Mouse (Mus musculus): ENCODE measurements around the gene Rabggta. TPM values are rescaled to one million over a fixed set of nuclear protein-coding genes. Genes with fewer than 3 reads are reported as not detected.

The Rabggta gene
- total and polyA plus RNA-seq, 3 experiments, result 12.4 to 27.6 (median 15.2) TPM

DNA sequence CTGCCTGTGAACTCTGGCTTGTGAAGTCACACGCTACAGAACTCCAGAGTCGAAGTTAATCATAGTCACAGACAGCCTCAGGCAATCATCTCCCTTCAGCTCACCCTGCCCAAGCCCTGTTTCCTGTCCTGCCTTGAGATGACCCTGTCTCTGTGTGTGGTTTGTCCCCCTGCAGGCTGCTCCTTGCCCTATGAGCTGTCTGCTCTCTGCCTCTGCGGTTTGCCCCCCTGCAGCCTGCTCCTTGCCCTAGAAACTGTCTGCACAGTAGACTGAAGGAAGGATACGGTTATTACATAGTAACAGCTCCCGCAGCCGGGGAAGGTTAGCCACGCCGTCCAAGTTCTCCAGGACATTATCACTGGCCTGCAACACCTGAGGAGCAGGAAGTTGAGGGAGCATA, 5.2 kb downstream of the Rabggta start:
- Histone ChIP-seq H3K9me3 (replicated peaks) (no peaks in the 10 kb centered on the region), H3K4me3 (ENCODE audit: low read depth, low read length) (no peak overlapping the region), H3K27me3 (ENCODE audit: insufficient read depth, low read length) (no peaks in the 10 kb centered on the region), H3K36me3 (replicated peaks) (peaks cover 56% of the 10 kb centered on the region), H3K4me1 (ENCODE audit: insufficient read depth, low read depth, low read length) (peaks cover 67% of the 10 kb centered on the region)
- ATAC-seq (ENCODE audit: extremely low read depth, insufficient number of reproducible peaks, low FRiP score, poor library complexity, severe bottlenecking) (no peak), DNase-seq (ENCODE audit: low spot score) (no peak)
- TF ChIP-seq GATA1 (IDR thresholded peaks at IDR 0.05; ENCODE audit: borderline replicate concordance, low read length) (no peak), TAL1 (conservative IDR thresholded peaks at IDR 0.05; ENCODE audit: low read depth, low read length) (no peak), POLR2AphosphoS5 (IDR thresholded peaks at IDR 0.05; ENCODE audit: insufficient replicate concordance, low read depth, low read length) (no peak), GATA2 (IDR thresholded peaks at IDR 0.05; ENCODE audit: borderline replicate concordance, low read depth, low read length) (no peak), CTCF (IDR thresholded peaks at IDR 0.05; ENCODE audit: low read depth, low read length) (no peak)

DNA sequence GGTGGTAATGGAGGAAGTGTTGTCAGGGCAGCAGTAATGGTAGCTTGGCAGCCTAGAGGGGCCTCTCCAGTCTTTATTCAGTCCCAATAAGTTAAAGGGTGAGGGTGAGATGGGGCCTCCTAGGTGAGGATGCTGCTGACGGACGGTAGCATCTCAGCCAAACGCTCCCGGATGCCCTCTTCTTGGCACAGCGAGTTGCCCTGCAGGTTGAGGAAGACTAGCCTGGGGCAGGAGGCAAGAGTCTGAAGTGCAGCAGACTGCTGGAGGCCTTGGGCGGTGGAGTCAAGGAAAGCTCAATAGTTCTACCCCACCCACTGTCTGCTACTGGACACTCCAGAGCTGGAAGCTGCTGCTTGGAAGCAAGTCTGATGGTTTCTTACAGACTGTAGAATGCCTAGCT, 5.8 kb downstream of the Rabggta start:
- Histone ChIP-seq H3K36me3 (replicated peaks) (peaks cover 61% of the 10 kb centered on the region), H3K9me3 (replicated peaks) (no peaks in the 10 kb centered on the region), H3K4me1 (ENCODE audit: insufficient read depth, low read depth, low read length) (peaks cover 69% of the 10 kb centered on the region), H3K27me3 (ENCODE audit: insufficient read depth, low read length) (no peaks in the 10 kb centered on the region), H3K4me3 (ENCODE audit: low read depth, low read length) (no peak overlapping the region)
- ATAC-seq (ENCODE audit: extremely low read depth, insufficient number of reproducible peaks, low FRiP score, poor library complexity, severe bottlenecking), result no peak
- no peak for DNase-seq (ENCODE audit: low spot score)
- TF ChIP-seq POLR2AphosphoS5 (IDR thresholded peaks at IDR 0.05; ENCODE audit: insufficient replicate concordance, low read depth, low read length) (no peak), GATA2 (IDR thresholded peaks at IDR 0.05; ENCODE audit: borderline replicate concordance, low read depth, low read length) (no peak), CTCF (IDR thresholded peaks at IDR 0.05; ENCODE audit: low read depth, low read length) (no peak), GATA1 (IDR thresholded peaks at IDR 0.05; ENCODE audit: borderline replicate concordance, low read length) (no peak), TAL1 (conservative IDR thresholded peaks at IDR 0.05; ENCODE audit: low read depth, low read length) (no peak)

DNA sequence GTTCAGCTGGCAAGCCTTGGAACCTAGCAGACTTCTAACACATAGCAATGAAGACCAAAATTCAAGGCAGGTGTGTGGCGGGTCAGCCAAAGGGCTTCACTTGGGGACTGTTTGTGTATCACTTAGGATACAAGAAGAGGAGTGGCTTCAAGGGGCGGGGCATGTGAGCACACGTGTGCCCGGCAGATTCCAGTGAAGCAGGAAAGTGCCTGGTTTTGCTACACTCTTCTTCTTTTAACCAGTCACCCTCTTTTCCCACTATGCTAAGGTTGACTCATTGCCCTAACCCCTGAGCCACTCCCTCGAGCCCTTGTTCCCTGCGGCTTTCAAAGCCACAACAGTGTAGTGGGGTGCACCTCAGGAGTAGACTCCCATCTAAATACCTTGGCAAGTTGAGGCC, 7.2 kb downstream of the Rabggta start:
- Histone ChIP-seq H3K27me3 (ENCODE audit: insufficient read depth, low read length) (no peaks in the 10 kb centered on the region), H3K4me1 (ENCODE audit: insufficient read depth, low read depth, low read length) (peaks cover 65% of the 10 kb centered on the region), H3K9me3 (replicated peaks) (no peaks in the 10 kb centered on the region), H3K4me3 (ENCODE audit: low read depth, low read length) (no peak overlapping the region), H3K36me3 (replicated peaks) (peaks cover 57% of the 10 kb centered on the region)
- TF ChIP-seq GATA1 (IDR thresholded peaks at IDR 0.05; ENCODE audit: borderline replicate concordance, low read length), result no peak
- no peak for TF ChIP-seq TAL1 (conservative IDR thresholded peaks at IDR 0.05; ENCODE audit: low read depth, low read length)
- TF ChIP-seq CTCF (IDR thresholded peaks at IDR 0.05; ENCODE audit: low read depth, low read length), result no peak
- no peak for TF ChIP-seq POLR2AphosphoS5 (IDR thresholded peaks at IDR 0.05; ENCODE audit: insufficient replicate concordance, low read depth, low read length)
- TF ChIP-seq GATA2 (IDR thresholded peaks at IDR 0.05; ENCODE audit: borderline replicate concordance, low read depth, low read length), result no peak
- no peak; the same call in 1 of the 2 replicates for ATAC-seq (ENCODE audit: extremely low read depth, insufficient number of reproducible peaks, low FRiP score, poor library complexity, severe bottlenecking)
- DNase-seq (ENCODE audit: low spot score), result no peak

DNA sequence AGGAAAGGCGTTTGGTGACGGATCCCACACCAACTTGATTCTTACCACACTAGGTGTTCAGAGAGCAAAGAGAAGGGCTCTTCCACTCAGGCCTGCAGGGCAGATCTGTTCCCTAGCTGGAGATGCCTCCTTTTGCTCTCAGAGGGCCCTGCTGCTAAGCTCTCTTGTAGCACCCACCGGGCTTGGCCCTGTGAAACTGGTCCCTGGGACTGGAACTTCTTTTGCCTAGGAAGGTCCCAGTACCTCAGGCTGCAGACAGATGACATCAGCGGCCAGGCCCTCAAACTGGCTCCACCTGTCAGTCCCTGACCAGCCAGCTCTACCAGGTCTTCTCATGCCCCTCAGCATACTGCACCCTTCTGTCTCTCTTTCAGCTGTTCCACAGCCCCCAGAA, 8.3 kb downstream of the Rabggta start, which contains the start of gene Tgm1:
TSS of gene Tgm1 (minus strand) at position 198 of the 394 bp plus-strand sequence.
- TF ChIP-seq GATA1 (IDR thresholded peaks at IDR 0.05; ENCODE audit: borderline replicate concordance, low read length) (no peak), TAL1 (conservative IDR thresholded peaks at IDR 0.05; ENCODE audit: low read depth, low read length) (no peak), GATA2 (IDR thresholded peaks at IDR 0.05; ENCODE audit: borderline replicate concordance, low read depth, low read length) (no peak)
- H3K4me3 ChIP-seq (ENCODE audit: low read depth, low read length), result peak within 1 kb of the TSS; percentile 75
- H3K27me3 ChIP-seq (ENCODE audit: insufficient read depth, low read length), result no peaks in the 10 kb centered on the region
- ATAC-seq (ENCODE audit: extremely low read depth, insufficient number of reproducible peaks, low FRiP score, poor library complexity, severe bottlenecking) (no peak), DNase-seq (ENCODE audit: low spot score) (no peak)
- H3K36me3 ChIP-seq (replicated peaks), result peaks cover 57% of the 10 kb centered on the region
- peaks cover 72% of the 10 kb centered on the region for H3K4me1 ChIP-seq (ENCODE audit: insufficient read depth, low read depth, low read length)
- no peaks in the 10 kb centered on the region for H3K9me3 ChIP-seq (replicated peaks)

DNA sequence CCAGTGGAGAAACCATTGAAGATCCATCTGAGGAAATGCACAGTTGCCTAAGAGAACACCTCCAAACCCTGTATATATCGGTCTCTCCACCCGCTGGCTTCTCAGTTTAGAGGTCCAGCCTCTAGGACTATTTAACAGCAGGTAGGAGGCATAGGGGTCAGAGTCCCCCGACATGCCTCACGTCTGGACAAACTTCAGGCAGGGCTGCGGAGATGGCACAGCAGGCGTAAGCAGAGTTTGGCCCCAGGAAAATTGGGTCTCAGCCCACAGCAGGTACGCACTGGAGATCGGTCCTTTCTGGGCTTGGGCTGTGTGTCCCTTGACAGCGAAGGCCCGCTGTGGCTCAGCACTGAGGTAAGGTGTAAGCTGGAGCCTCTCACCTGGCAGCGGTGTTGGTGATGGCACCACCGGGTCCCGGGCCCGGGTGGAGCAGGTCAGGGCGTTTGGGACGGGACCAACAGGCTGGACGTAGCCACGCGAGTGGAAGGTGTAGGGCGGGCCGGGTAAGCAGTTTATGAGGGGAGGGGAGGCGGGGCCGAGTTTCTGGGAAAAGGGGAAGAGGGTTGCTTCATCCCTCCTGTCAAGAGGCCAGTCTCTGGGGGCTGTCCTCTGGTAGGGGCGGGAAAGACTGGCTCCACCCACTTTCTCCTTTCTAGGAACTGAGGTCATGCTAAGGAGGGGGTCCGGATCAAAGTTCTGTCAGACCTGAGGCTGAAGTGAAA, 8.9 kb downstream of the Rabggta start:
- Histone ChIP-seq H3K4me1 (ENCODE audit: insufficient read depth, low read depth, low read length) (peaks cover 76% of the 10 kb centered on the region), H3K36me3 (replicated peaks) (peaks cover 55% of the 10 kb centered on the region), H3K4me3 (ENCODE audit: low read depth, low read length) (peak overlapping the region; percentile 75), H3K27me3 (ENCODE audit: insufficient read depth, low read length) (no peaks in the 10 kb centered on the region), H3K9me3 (replicated peaks) (no peaks in the 10 kb centered on the region)
- ATAC-seq (ENCODE audit: extremely low read depth, insufficient number of reproducible peaks, low FRiP score, poor library complexity, severe bottlenecking) (peak; percentile 69), DNase-seq (ENCODE audit: low spot score) (peak; percentile 78)
- TF ChIP-seq CTCF (IDR thresholded peaks at IDR 0.05; ENCODE audit: low read depth, low read length) (no peak), GATA2 (IDR thresholded peaks at IDR 0.05; ENCODE audit: borderline replicate concordance, low read depth, low read length) (no peak), TAL1 (conservative IDR thresholded peaks at IDR 0.05; ENCODE audit: low read depth, low read length) (no peak), POLR2AphosphoS5 (IDR thresholded peaks at IDR 0.05; ENCODE audit: insufficient replicate concordance, low read depth, low read length) (no peak), GATA1 (IDR thresholded peaks at IDR 0.05; ENCODE audit: borderline replicate concordance, low read length) (no peak)

DNA sequence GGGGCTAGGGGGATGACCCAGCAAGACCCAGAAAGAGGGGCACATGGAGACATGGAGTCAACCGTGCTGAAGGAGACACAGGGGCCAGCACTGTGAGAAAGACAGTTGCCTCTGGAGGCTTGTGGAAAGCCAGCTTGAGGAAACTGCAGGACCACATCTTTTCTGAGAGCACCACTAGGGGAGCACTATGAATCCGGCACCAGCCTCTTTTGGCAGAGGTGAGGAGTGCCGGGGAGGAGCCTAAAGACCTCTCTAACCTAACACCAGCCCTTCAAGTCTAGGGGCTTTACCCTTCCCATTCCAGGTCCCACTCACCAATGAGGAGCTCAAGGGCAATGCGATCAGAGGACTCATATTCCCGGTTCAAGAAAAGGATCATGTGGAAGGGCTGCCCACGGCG, 10.3 kb downstream of the Rabggta start:
- no peak for TF ChIP-seq CTCF (IDR thresholded peaks at IDR 0.05; ENCODE audit: low read depth, low read length)
- TF ChIP-seq TAL1 (conservative IDR thresholded peaks at IDR 0.05; ENCODE audit: low read depth, low read length), result no peak
- no peak for TF ChIP-seq POLR2AphosphoS5 (IDR thresholded peaks at IDR 0.05; ENCODE audit: insufficient replicate concordance, low read depth, low read length)
- TF ChIP-seq GATA2 (IDR thresholded peaks at IDR 0.05; ENCODE audit: borderline replicate concordance, low read depth, low read length), result no peak
- TF ChIP-seq GATA1 (IDR thresholded peaks at IDR 0.05; ENCODE audit: borderline replicate concordance, low read length), result no peak
- H3K9me3 ChIP-seq (replicated peaks), result no peaks in the 10 kb centered on the region
- no peaks in the 10 kb centered on the region for H3K27me3 ChIP-seq (ENCODE audit: insufficient read depth, low read length)
- H3K4me1 ChIP-seq (ENCODE audit: insufficient read depth, low read depth, low read length), result peaks cover 81% of the 10 kb centered on the region
- peak overlapping the region; percentile 75; the same call in 1 of the 2 replicates for H3K4me3 ChIP-seq (ENCODE audit: low read depth, low read length)
- ATAC-seq (ENCODE audit: extremely low read depth, insufficient number of reproducible peaks, low FRiP score, poor library complexity, severe bottlenecking) (no peak), DNase-seq (ENCODE audit: low spot score) (no peak)
- H3K36me3 ChIP-seq (replicated peaks), result peaks cover 47% of the 10 kb centered on the region

All from G1E (cell line).